Mouse (Mus musculus): ENCODE results near the gene Rrp1. TPM values are rescaled to one million over a fixed set of nuclear protein-coding genes. Genes with fewer than 3 reads are reported as not detected.
A peak's percentile ranks its signal among the peaks of the same experiment; 100 is the strongest.

Rrp1 gene
- total and polyA plus RNA-seq, 2 experiments from 2014 or later = 86.6 to 177 TPM

DNA sequence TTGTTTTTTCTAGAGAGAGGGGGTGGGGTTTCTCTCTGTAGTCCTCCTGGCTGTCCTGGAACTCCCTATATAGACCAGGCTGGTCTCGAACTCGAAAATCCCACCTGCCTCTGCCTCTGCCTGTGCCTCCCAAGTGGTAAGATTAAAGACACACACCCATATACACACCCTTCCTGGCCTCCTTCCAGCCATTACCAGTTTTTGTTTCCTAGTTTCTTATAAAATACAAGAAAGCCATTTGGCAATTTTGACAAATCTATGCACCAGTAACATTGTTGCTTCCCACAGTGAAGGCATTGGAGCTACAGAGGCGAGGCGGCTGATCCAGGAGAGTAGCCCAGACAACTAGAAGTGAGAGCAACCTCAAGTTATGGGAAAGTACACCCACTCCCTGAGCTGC is 54.6 kb downstream of the Rrp1 start:
- Histone ChIP-seq H3K36me3 (replicated peaks; ENCODE audit: control insufficient read depth, insufficient read depth, low read length) (no peaks in the 10 kb centered on the region), H3K4me2 (ENCODE audit: low read depth, low read length) (no peak overlapping the region), H3K27me3 (ENCODE audit: control insufficient read depth, insufficient read depth, low read length) (no peaks in the 10 kb centered on the region), H3K9me3 (replicated peaks; ENCODE audit: control insufficient read depth, low read length) (no peaks in the 10 kb centered on the region), H3K4me1 (ENCODE audit: control insufficient read depth, insufficient read depth) (0 out of 2 replicates have a peak, but pooled peaks cover 14% of the 10 kb centered on the region), H3K27ac (ENCODE audit: low read depth) (no peak overlapping the region), H3K9ac (replicated peaks; ENCODE audit: low read depth, low read length) (no peak overlapping the region), H3K4me3 (ENCODE audit: low read depth, low read length) (no peak overlapping the region)
- DNase-seq (ENCODE audit: low spot score) (no peak), ATAC-seq (ENCODE audit: insufficient read depth, low read depth) (no peak)
- 87% methylated on average over 4 of the region's 4 CpGs for WGBS
- TF ChIP-seq EP300 (IDR thresholded peaks at IDR 0.05; ENCODE audit: low read depth) = no peak

DNA sequence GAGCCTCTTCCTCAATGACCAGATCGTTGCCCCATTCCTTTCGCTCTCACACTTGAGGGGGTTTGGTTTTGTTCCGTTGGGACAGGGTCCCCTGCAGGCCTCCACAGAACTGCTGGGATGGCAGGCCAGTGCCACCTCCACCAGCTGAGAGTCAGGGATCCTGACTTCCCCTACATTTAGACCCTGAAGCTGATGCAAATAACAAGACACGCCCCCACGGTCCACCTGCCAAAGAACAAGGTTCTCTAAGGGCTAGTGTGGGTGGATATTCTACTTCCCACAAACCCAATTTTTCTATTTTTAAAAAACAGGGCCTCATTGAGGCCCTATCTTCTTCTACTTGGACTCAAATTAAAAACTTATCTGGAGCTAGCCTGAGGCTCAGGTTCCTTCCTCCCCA is 55.1 kb downstream of the Rrp1 start:
- no peak overlapping the region for H3K27ac ChIP-seq (ENCODE audit: low read depth)
- H3K27me3 ChIP-seq (ENCODE audit: control insufficient read depth, insufficient read depth, low read length) = no peaks in the 10 kb centered on the region
- DNase-seq (ENCODE audit: low spot score) (no peak), ATAC-seq (ENCODE audit: insufficient read depth, low read depth) (no peak)
- no peaks in the 10 kb centered on the region for H3K9me3 ChIP-seq (replicated peaks; ENCODE audit: control insufficient read depth, low read length)
- H3K4me3 ChIP-seq (ENCODE audit: low read depth, low read length) = no peak overlapping the region
- H3K9ac ChIP-seq (replicated peaks; ENCODE audit: low read depth, low read length) = no peak overlapping the region
- H3K4me2 ChIP-seq (ENCODE audit: low read depth, low read length) = no peak overlapping the region
- peaks cover 18% of the 10 kb centered on the region; the same call in 1 of the 2 replicates for H3K4me1 ChIP-seq (ENCODE audit: control insufficient read depth, insufficient read depth)
- TF ChIP-seq CTCF (IDR thresholded peaks at IDR 0.05; ENCODE audit: low read depth) (no peak), EP300 (IDR thresholded peaks at IDR 0.05; ENCODE audit: low read depth) (no peak)
- no peaks in the 10 kb centered on the region for H3K36me3 ChIP-seq (replicated peaks; ENCODE audit: control insufficient read depth, insufficient read depth, low read length)
- WGBS = 85% methylated on average over 5 of the region's 5 CpGs

DNA sequence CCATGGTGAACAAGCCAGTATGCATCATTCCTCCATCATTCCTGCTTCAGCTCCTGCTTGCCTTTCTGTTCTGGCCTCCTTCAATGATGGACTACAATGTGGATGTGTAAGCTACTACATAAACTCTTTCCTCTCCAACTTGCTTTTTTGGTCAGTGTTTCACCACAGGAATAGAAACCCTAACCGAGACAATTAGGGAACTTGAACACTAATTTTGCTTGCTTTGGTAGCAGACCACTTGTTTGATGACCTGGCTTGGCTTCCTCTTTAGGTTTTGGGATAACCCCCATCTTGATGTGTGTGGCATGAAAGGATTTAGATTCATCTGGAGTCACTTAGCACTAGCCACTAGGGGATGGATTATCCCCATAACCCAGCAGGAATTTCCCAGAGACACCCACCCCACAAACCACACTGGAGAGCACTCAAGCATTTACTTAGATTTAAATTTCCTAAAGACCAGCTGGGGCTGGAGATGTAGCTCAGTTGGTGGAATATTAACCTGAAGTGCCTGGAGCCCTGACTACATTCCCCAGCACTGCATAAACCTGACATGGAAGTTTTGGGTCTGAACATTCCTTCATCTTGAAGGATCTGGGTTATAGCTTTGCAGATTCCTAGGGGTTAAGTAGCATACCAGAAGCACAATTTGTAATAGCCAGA is 56.8 kb downstream of the Rrp1 start:
- Histone ChIP-seq H3K4me1 (ENCODE audit: control insufficient read depth, insufficient read depth) (peaks cover 20% of the 10 kb centered on the region), H3K4me2 (ENCODE audit: low read depth, low read length) (no peak overlapping the region), H3K4me3 (ENCODE audit: low read depth, low read length) (no peak overlapping the region), H3K36me3 (replicated peaks; ENCODE audit: control insufficient read depth, insufficient read depth, low read length) (no peaks in the 10 kb centered on the region), H3K27ac (ENCODE audit: low read depth) (no peak overlapping the region), H3K9me3 (replicated peaks; ENCODE audit: control insufficient read depth, low read length) (no peaks in the 10 kb centered on the region), H3K9ac (replicated peaks; ENCODE audit: low read depth, low read length) (no peak overlapping the region), H3K27me3 (ENCODE audit: control insufficient read depth, insufficient read depth, low read length) (no peaks in the 10 kb centered on the region)
- no peak for TF ChIP-seq CTCF (IDR thresholded peaks at IDR 0.05; ENCODE audit: low read depth)
- no peak for TF ChIP-seq EP300 (IDR thresholded peaks at IDR 0.05; ENCODE audit: low read depth)
- ATAC-seq (ENCODE audit: insufficient read depth, low read depth) (no peak), DNase-seq (ENCODE audit: low spot score) (no peak)
- WGBS = 64% methylated on average over 1 of the region's 1 CpGs

DNA sequence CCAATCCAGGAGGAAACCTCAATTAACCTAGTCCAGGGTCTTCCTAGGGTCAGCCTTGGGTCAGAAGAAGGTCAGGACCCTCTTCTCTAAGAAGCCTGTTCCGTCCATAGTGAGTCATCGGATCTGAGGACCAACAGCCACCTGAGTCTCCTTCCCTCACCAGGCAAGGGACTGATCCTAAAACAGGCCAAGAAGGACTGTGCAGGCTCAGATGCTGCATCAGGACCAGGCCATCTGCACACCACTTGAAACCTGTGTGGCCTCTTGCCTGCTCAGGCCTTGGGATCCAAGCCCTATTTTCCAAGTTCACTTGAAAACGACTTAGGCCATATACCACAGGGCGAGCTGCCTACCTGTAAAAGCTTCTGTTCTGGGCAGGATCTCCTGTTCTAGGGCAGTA is 59.6 kb downstream of the Rrp1 start:
- 80% methylated on average over 4 of the region's 4 CpGs for WGBS
- DNase-seq (ENCODE audit: low spot score) = no peak
- H3K27ac ChIP-seq (ENCODE audit: low read depth) = no peak overlapping the region
- ATAC-seq (ENCODE audit: insufficient read depth, low read depth) = no peak
- no peaks in the 10 kb centered on the region for H3K9me3 ChIP-seq (replicated peaks; ENCODE audit: control insufficient read depth, low read length)
- no peak overlapping the region for H3K4me3 ChIP-seq (ENCODE audit: low read depth, low read length)
- H3K9ac ChIP-seq (replicated peaks; ENCODE audit: low read depth, low read length) = no peak overlapping the region
- peaks cover 14% of the 10 kb centered on the region for H3K4me1 ChIP-seq (ENCODE audit: control insufficient read depth, insufficient read depth)
- no peak overlapping the region for H3K4me2 ChIP-seq (ENCODE audit: low read depth, low read length)
- H3K27me3 ChIP-seq (ENCODE audit: control insufficient read depth, insufficient read depth, low read length) = no peaks in the 10 kb centered on the region
- no peaks in the 10 kb centered on the region for H3K36me3 ChIP-seq (replicated peaks; ENCODE audit: control insufficient read depth, insufficient read depth, low read length)
- TF ChIP-seq CTCF (IDR thresholded peaks at IDR 0.05; ENCODE audit: low read depth) (no peak), EP300 (IDR thresholded peaks at IDR 0.05; ENCODE audit: low read depth) (no peak)

DNA sequence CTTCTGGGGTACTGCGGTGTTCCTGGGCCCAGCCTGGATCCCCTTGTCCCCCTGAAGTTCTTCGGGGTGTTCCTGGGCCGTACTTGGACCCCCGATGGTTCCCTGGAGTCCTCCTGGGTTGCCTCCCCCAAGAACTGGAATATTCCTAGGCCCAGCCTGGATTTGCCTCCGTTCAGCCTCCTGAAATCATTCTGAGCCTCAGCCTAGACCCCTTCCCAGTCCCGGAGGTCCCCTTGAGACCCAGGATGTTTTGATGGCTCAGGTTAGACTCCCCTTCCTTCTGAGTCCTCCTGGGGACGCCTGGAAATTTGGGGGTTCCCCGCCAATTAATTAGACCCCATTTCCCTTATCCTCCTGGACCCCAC is 60.2 kb downstream of the Rrp1 start:
- 0 out of 2 replicates have a peak, but pooled peaks have one; percentile 4 for ATAC-seq (ENCODE audit: insufficient read depth, low read depth)
- DNase-seq (ENCODE audit: low spot score) = no peak
- WGBS = 22% methylated on average over 8 of the region's 8 CpGs

More for the DNA sequence above, 60.2 kb downstream of the Rrp1 start:
- TF ChIP-seq EP300 (IDR thresholded peaks at IDR 0.05; ENCODE audit: low read depth) (no peak), CTCF (IDR thresholded peaks at IDR 0.05; ENCODE audit: low read depth) (no peak)
- peak overlapping the region; percentile 94 for H3K4me3 ChIP-seq (ENCODE audit: low read depth, low read length)
- H3K36me3 ChIP-seq (replicated peaks; ENCODE audit: control insufficient read depth, insufficient read depth, low read length) = no peaks in the 10 kb centered on the region
- peak overlapping the region; percentile 95 for H3K9ac ChIP-seq (replicated peaks; ENCODE audit: low read depth, low read length)
- H3K27me3 ChIP-seq (ENCODE audit: control insufficient read depth, insufficient read depth, low read length) = no peaks in the 10 kb centered on the region
- peaks cover 14% of the 10 kb centered on the region for H3K4me1 ChIP-seq (ENCODE audit: control insufficient read depth, insufficient read depth)
- H3K27ac ChIP-seq (ENCODE audit: low read depth) = peak overlapping the region; percentile 77
- H3K4me2 ChIP-seq (ENCODE audit: low read depth, low read length) = peak overlapping the region; percentile 99
- H3K9me3 ChIP-seq (replicated peaks; ENCODE audit: control insufficient read depth, low read length) = no peaks in the 10 kb centered on the region
